Mouse (Mus musculus): Measurements from ENCODE around the gene Derl3. TPM values are rescaled to one million over a fixed set of nuclear protein-coding genes. Genes with fewer than 3 reads are reported as not detected.

The Derl3 gene
- polyA plus RNA-seq, 1 experiment from 2014 or later = 0.21 TPM

GRCm38 (mm10) chr10:75935680-75936541 is 42.7 kb downstream of the Derl3 start, which contains the start of gene Mmp11:
Gene Mmp11, minus strand, starts transcription at chr10:75936496.
- Histone ChIP-seq H3K4me1 (replicated peaks) (peaks cover 81% of the 10 kb centered on the region), H3K27ac (peak within 1 kb of the TSS; percentile 95), H3K9me3 (replicated peaks) (no peaks in the 10 kb centered on the region), H3K4me2 (peak within 1 kb of the TSS; percentile 94), H3K36me3 (peaks cover 16% of the 10 kb centered on the region), H3K4me3 (replicated peaks) (peak within 1 kb of the TSS; percentile 80), H3K27me3 (peaks cover 34% of the 10 kb centered on the region), H3K9ac (peak within 1 kb of the TSS; percentile 88)
- DNase-seq (peak; percentile 69), ATAC-seq (ENCODE audit: low read depth) (peak; percentile 74)
- 2% methylated on average over 51 of the region's 51 CpGs for WGBS (ENCODE audit: insufficient replicate concordance)

DNA sequence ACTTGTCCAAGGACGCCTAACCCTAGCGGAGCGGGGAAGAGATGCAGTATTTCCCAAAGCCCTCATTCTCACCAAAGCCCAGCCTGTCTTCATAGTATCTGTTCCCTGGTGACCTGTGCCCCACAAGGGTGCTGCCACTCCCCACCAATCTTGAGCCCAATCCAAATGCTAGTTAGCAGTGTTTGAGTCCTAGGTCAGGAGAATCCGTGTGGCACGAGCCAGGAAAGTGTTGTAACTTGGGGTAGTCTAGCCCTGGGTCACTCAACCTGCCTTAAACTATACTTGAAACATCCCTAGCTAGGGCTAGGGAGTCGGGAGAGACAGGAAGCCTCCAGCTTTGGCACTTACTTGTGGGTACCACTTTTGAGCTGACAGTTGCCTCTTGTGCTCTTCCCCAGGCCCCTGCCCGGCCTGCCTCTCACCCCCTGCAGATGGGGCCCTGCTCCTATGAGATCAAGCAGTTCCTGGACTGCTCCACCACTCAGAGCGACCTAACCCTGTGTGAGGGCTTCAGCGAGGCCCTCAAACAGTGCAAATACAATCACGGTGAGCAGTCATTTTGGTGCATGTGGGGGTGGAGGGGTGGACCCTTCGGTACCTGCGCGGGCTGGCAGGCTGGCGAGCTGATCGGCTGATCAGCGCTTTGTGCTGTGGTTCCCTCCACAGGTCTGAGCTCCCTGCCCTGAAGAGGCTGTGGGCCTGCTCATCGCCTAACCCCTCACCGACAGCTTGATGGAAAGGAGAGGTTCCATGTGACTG is 43.9 kb downstream of the Derl3 start:
- H3K4me1 ChIP-seq (replicated peaks) = peaks cover 74% of the 10 kb centered on the region
- peaks cover 16% of the 10 kb centered on the region for H3K36me3 ChIP-seq
- no peaks in the 10 kb centered on the region for H3K9me3 ChIP-seq (replicated peaks)
- peak overlapping the region; percentile 88 for H3K9ac ChIP-seq
- DNase-seq = no peak
- 62% methylated on average over 18 of the region's 18 CpGs for WGBS (ENCODE audit: insufficient replicate concordance)
- H3K27me3 ChIP-seq = peaks cover 25% of the 10 kb centered on the region
- H3K27ac ChIP-seq = peak overlapping the region; percentile 95
- ATAC-seq (ENCODE audit: low read depth) = no peak
- H3K4me2 ChIP-seq = peak overlapping the region; percentile 94
- H3K4me3 ChIP-seq (replicated peaks) = peak overlapping the region; percentile 80

GRCm38 (mm10) chr10:75937851-75938643 is 44.8 kb downstream of the Derl3 start:
- H3K36me3 ChIP-seq = peaks cover 16% of the 10 kb centered on the region
- ATAC-seq (ENCODE audit: low read depth) (peak; percentile 74), DNase-seq (no peak)
- H3K27me3 ChIP-seq = peaks cover 16% of the 10 kb centered on the region
- H3K4me1 ChIP-seq (replicated peaks) = peaks cover 65% of the 10 kb centered on the region
- H3K27ac ChIP-seq = peak overlapping the region; percentile 95
- WGBS (ENCODE audit: insufficient replicate concordance) = 43% methylated on average over 10 of the region's 10 CpGs
- H3K4me3 ChIP-seq (replicated peaks) = peak overlapping the region; percentile 80
- H3K4me2 ChIP-seq = peak overlapping the region; percentile 94
- no peaks in the 10 kb centered on the region for H3K9me3 ChIP-seq (replicated peaks)
- peak overlapping the region; percentile 88 for H3K9ac ChIP-seq

- H3K4me2 ChIP-seq = peak overlapping the region; percentile 94
- WGBS (ENCODE audit: insufficient replicate concordance) = 28% methylated on average over 9 of the region's 9 CpGs
- peaks cover 70% of the 10 kb centered on the region for H3K4me1 ChIP-seq (replicated peaks)
- no peaks in the 10 kb centered on the region for H3K9me3 ChIP-seq (replicated peaks)
- peak overlapping the region; percentile 80 for H3K4me3 ChIP-seq (replicated peaks)
- DNase-seq (peak; percentile 77), ATAC-seq (ENCODE audit: low read depth) (peak; percentile 80)
- H3K9ac ChIP-seq = peak overlapping the region; percentile 85
- peaks cover 4% of the 10 kb centered on the region for H3K27me3 ChIP-seq
- H3K36me3 ChIP-seq = peaks cover 16% of the 10 kb centered on the region
- H3K27ac ChIP-seq = peak overlapping the region; percentile 95
Observed at GRCm38 (mm10) chr10:75939481-75940234, 46.4 kb downstream of the Derl3 start.

- WGBS (ENCODE audit: insufficient replicate concordance) = 77% methylated on average over 5 of the region's 5 CpGs
- Histone ChIP-seq H3K27ac (peak within 1 kb of the TSS; percentile 95), H3K4me2 (peak within 1 kb of the TSS; percentile 94), H3K36me3 (peaks cover 16% of the 10 kb centered on the region), H3K9ac (peak within 1 kb of the TSS; percentile 85), H3K4me1 (replicated peaks) (peaks cover 62% of the 10 kb centered on the region), H3K4me3 (replicated peaks) (peak within 1 kb of the TSS; percentile 80), H3K27me3 (peaks cover 3% of the 10 kb centered on the region), H3K9me3 (replicated peaks) (no peaks in the 10 kb centered on the region)
- DNase-seq (no peak), ATAC-seq (ENCODE audit: low read depth) (no peak)
Observed at GRCm38 (mm10) chr10:75940520-75940919, 47.3 kb downstream of the Derl3 start, which contains the start of gene Gm867. Gene Gm867, minus strand, starts transcription at chr10:75940672.

DNA sequence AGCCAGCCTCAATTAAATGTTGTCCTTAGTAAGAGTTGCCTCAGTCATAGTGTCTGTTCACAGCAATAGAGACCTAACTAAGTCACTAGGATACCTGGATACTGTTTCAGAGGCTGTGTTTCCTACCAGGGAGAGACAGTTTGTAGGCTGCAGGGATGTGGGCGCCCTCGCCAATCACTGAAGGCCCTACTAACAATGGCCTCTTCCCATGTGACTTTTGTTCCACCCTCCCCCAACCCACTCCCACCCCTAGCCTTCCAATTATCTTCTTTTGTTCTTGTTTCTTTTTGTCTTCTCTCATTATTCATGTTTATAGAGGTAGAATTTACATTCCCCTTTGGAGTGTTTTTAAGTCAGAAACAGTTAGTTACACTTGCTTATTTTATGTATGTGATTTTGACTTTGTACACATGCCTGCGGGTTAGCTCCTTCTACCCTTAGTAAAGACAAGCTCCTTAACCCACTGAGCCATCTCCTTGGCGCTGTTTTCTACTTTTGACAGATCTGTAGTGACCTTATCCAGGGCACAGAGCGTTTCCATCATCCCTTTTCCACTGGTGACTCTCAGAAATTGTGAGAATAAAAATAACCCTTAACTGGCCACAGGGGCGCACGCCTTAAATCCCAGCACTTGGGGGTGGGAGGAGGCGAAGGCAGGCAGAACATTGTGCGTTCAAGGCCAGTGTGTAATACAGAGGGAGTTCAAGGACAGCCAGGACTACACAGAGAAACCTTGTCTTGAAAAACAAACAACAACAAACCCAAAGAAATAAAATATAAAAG is 48.0 kb downstream of the Derl3 start:
- DNase-seq (no peak), ATAC-seq (ENCODE audit: low read depth) (no peak)
- Histone ChIP-seq H3K27ac (peak overlapping the region; percentile 95), H3K27me3 (peaks cover 6% of the 10 kb centered on the region), H3K9me3 (replicated peaks) (no peaks in the 10 kb centered on the region), H3K4me2 (no peak overlapping the region), H3K4me3 (replicated peaks) (no peak overlapping the region), H3K9ac (0 out of 2 replicates have a peak overlapping the region, but pooled peaks have one; percentile 85), H3K4me1 (replicated peaks) (peaks cover 57% of the 10 kb centered on the region), H3K36me3 (peaks cover 16% of the 10 kb centered on the region)
- WGBS (ENCODE audit: insufficient replicate concordance) = 78% methylated on average over 9 of the region's 9 CpGs

- H3K9ac ChIP-seq = no peak within 1 kb of the TSS
- no peaks in the 10 kb centered on the region for H3K9me3 ChIP-seq (replicated peaks)
- H3K27me3 ChIP-seq = peaks cover 12% of the 10 kb centered on the region
- no peak within 1 kb of the TSS for H3K4me3 ChIP-seq (replicated peaks)
- ATAC-seq (ENCODE audit: low read depth) (no peak), DNase-seq (no peak)
- WGBS (ENCODE audit: insufficient replicate concordance) = 60% methylated on average over 15 of the region's 15 CpGs
- H3K27ac ChIP-seq = no peak within 1 kb of the TSS
- H3K4me2 ChIP-seq = no peak within 1 kb of the TSS
- peaks cover 40% of the 10 kb centered on the region for H3K4me1 ChIP-seq (replicated peaks)
- H3K36me3 ChIP-seq = peaks cover 5% of the 10 kb centered on the region
Observed at GRCm38 (mm10) chr10:75942736-75943477, 49.7 kb downstream of the Derl3 start, which contains the start of gene Vpreb3. Gene Vpreb3, plus strand, starts transcription at chr10:75943057.

DNA sequence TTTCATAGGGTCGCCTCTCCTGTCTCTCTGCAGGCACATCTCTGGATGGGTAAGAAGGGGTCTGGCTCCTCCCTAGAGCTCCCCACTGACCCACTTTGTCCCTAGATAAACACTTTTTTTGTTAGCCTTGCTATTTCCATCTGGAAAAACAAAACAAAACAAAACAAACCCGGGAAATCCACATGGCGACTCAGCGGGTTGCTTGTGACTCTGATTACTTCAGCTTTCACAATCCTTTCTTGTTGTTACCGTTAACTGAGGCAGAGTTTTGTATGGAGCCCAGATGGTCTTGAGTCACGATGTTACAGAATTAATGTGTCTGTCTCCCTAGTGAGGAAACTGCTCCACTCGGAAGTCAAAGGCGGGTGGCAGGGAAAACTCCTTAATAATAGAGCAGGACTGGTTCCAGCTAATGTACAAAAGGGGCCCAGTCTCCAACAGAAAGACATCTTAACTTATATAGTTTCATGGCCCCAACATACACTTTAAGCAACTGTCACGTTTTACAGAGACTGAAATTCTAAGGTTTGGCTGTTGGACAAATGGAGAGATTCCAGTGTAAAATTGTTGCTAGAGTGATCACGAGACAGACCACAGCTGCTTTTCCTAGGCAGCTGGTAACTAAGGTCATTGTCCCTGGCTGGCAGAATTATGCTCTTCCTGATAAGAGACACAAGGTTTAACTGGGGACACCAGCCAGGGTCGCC is 51.0 kb downstream of the Derl3 start:
- Histone ChIP-seq H3K27me3 (peaks cover 25% of the 10 kb centered on the region), H3K4me2 (no peak overlapping the region), H3K4me1 (replicated peaks) (peaks cover 31% of the 10 kb centered on the region), H3K36me3 (peaks cover 2% of the 10 kb centered on the region; the same call in 1 of the 2 replicates), H3K4me3 (replicated peaks) (no peak overlapping the region), H3K27ac (no peak overlapping the region), H3K9ac (no peak overlapping the region), H3K9me3 (replicated peaks) (no peaks in the 10 kb centered on the region)
- no peak for ATAC-seq (ENCODE audit: low read depth)
- WGBS (ENCODE audit: insufficient replicate concordance) = 49% methylated on average over 11 of the region's 11 CpGs
- DNase-seq = no peak

GRCm38 (mm10) chr10:75945213-75945612 is 52.0 kb downstream of the Derl3 start:
- no peak for ATAC-seq (ENCODE audit: low read depth)
- Histone ChIP-seq H3K9ac (no peak overlapping the region), H3K4me2 (no peak overlapping the region), H3K36me3 (no peaks in the 10 kb centered on the region), H3K4me3 (replicated peaks) (no peak overlapping the region), H3K4me1 (replicated peaks) (peaks cover 21% of the 10 kb centered on the region), H3K27ac (no peak overlapping the region), H3K27me3 (peaks cover 35% of the 10 kb centered on the region), H3K9me3 (replicated peaks) (no peaks in the 10 kb centered on the region)
- DNase-seq = no peak
- WGBS (ENCODE audit: insufficient replicate concordance) = 81% methylated on average over 7 of the region's 7 CpGs
